Mouse (Mus musculus) ZHBTc4 (cell line): ENCODE data around the gene 2610028H24Rik.
A peak's percentile ranks its signal among the peaks of the same experiment; 100 is the strongest.

Experiments
- DNase-seq: peaks from one replicate; pipeline ENCODE4 v3.0.0-alpha.2; 2011; ENCODE audit warnings: low read depth, low spot score

The 2610028H24Rik gene

GRCm38 (mm10) chr10:76448851-76449250, at the start of gene 2610028H24Rik:
2610028H24Rik (plus strand) TSS chr10:76449081.
- DNase-seq, result no peak

- DNase-seq, result no peak
Observed at GRCm38 (mm10) chr10:76408520-76408919, 40.4 kb upstream of the 2610028H24Rik start.

GRCm38 (mm10) chr10:76416811-76417210, 32.1 kb upstream of the 2610028H24Rik start:
- DNase-seq, result no peak

GRCm38 (mm10) chr10:76425674-76426073, 23.2 kb upstream of the 2610028H24Rik start:
- no peak for DNase-seq

- DNase-seq, result no peak
Observed at GRCm38 (mm10) chr10:76433925-76434324, 15.0 kb upstream of the 2610028H24Rik start.

- peak; percentile 89 for DNase-seq
Observed at GRCm38 (mm10) chr10:76439107-76439890, 9.6 kb upstream of the 2610028H24Rik start.

GRCm38 (mm10) chr10:76440281-76440680, 8.6 kb upstream of the 2610028H24Rik start, which contains the start of gene AC141477.1:
AC141477.1 (minus strand) TSS chr10:76440444.
- DNase-seq, result peak; percentile 43

- DNase-seq, result peak; percentile 100
Observed at GRCm38 (mm10) chr10:76442178-76443088, 6.4 kb upstream of the 2610028H24Rik start, which contains the start of gene Pcnt. Pcnt (minus strand) TSS chr10:76442786.

- no peak for DNase-seq
Observed at GRCm38 (mm10) chr10:76445996-76446681, 2.7 kb upstream of the 2610028H24Rik start.

GRCm38 (mm10) chr10:76447406-76448229, 1.3 kb upstream of the 2610028H24Rik start:
- DNase-seq, result no peak

GRCm38 (mm10) chr10:76455289-76455688, 6.4 kb downstream of the 2610028H24Rik start:
- DNase-seq, result peak; percentile 71

- no peak for DNase-seq
Observed at GRCm38 (mm10) chr10:76461255-76461654, 12.4 kb downstream of the 2610028H24Rik start.

- DNase-seq, result no peak
Observed at GRCm38 (mm10) chr10:76462312-76462711, 13.4 kb downstream of the 2610028H24Rik start.

GRCm38 (mm10) chr10:76462721-76463120, 13.8 kb downstream of the 2610028H24Rik start:
- peak; percentile 68 for DNase-seq

GRCm38 (mm10) chr10:76468203-76469162, 19.6 kb downstream of the 2610028H24Rik start, which contains the start of the genes Mcm3ap and Ybey:
Mcm3ap (plus strand) TSS chr10:76468927.
Ybey (minus strand) TSS chr10:76469114.
- peak; percentile 95 for DNase-seq

GRCm38 (mm10) chr10:76473759-76474158, 24.9 kb downstream of the 2610028H24Rik start:
- DNase-seq, result no peak

GRCm38 (mm10) chr10:76480851-76481250, 32.0 kb downstream of the 2610028H24Rik start:
- DNase-seq, result peak; percentile 65

GRCm38 (mm10) chr10:76481480-76481879, 32.6 kb downstream of the 2610028H24Rik start:
- no peak for DNase-seq

GRCm38 (mm10) chr10:76486302-76486701, 37.4 kb downstream of the 2610028H24Rik start:
- DNase-seq, result no peak
